Mouse (Mus musculus): ENCODE measurements around the gene Gm2a. TPM values are rescaled to one million over a fixed set of nuclear protein-coding genes. Genes with fewer than 3 reads are reported as not detected.

The Gm2a gene
- polyA plus RNA-seq, 1 experiment from 2014 or later = 32.6 TPM

DNA sequence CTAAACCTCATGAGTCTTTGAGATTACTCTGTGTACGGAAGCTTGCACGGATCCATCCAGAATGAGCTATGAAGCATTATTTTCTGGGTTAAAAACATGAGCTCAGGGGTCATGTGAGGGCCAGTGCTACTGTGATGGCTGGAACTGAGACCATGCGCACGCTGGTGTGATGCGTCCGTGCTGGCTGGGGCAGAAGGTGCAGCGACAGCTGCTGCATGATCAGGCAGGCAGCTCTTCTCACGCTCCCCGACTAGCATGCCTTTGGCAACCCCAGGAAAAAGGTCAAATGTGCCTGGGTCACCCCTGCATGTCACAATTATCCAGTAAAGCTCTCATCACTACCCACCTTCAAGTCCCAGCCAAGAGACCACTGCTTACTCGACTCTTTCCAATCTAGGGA lies 24.7 kb upstream of the Gm2a start:
- 76% methylated on average over 10 of the region's 10 CpGs for WGBS (ENCODE audit: insufficient replicate concordance)
- H3K27ac ChIP-seq (ENCODE audit: low read length) = no peak overlapping the region
- no peaks in the 10 kb centered on the region for H3K27me3 ChIP-seq (ENCODE audit: control insufficient read depth, insufficient read depth, low read depth, low read length)
- no peak overlapping the region for H3K4me2 ChIP-seq (ENCODE audit: low read depth, low read length)
- no peak overlapping the region for H3K4me3 ChIP-seq (ENCODE audit: low read depth, low read length)
- H3K9me3 ChIP-seq (replicated peaks; ENCODE audit: control insufficient read depth, low read length) = no peaks in the 10 kb centered on the region
- no peak for ATAC-seq (ENCODE audit: low read depth)
- H3K9ac ChIP-seq (ENCODE audit: low read depth, low read length) = no peak overlapping the region
- H3K36me3 ChIP-seq (ENCODE audit: control insufficient read depth, insufficient read depth) = no peaks in the 10 kb centered on the region
- H3K4me1 ChIP-seq (ENCODE audit: control insufficient read depth, low read depth, low read length) = peaks cover 2% of the 10 kb centered on the region

DNA sequence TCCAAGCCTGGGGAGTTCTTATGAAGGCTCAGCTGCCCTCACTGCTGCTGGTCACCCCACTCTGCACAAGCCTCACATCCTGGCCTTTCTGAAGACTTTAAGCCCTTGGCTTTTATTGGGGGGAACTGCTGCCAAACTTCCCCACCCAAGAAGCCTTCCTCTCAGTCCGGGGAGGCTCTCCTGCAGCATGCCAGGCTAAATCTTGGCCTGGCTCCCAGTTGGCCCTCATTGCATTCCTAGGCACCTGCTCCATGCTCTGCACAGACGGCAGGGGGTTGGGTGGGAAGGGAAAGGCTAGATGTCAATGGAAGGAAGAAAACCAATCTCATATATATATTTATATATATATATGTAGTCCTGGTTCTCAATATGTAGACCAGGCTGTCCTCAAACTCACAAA lies 22.3 kb upstream of the Gm2a start:
- 53% methylated on average over 2 of the region's 2 CpGs for WGBS (ENCODE audit: insufficient replicate concordance)
- no peak overlapping the region for H3K4me2 ChIP-seq (ENCODE audit: low read depth, low read length)
- ATAC-seq (ENCODE audit: low read depth) = no peak

DNA sequence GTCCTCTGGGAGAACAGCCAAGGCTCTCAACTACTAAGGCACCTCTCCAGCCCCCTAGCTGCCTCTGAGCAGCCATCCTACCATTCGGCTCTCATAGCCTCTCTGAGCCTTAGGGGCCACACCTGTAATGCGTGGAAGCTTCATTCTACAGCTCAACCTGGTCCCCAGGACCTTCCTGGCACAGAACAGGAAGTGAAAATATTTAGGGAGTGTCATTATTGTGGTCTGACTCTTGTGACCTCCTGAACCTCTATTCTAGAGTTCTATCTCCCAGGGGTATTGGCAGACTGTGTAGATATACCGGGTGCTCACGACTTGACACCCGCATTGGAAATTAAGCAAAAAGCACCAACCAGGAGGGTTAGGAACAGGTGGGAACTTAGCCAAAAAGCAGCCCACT lies 21.7 kb upstream of the Gm2a start:
- no peaks in the 10 kb centered on the region for H3K27me3 ChIP-seq (ENCODE audit: control insufficient read depth, insufficient read depth, low read depth, low read length)
- no peak for ATAC-seq (ENCODE audit: low read depth)
- no peak overlapping the region for H3K4me2 ChIP-seq (ENCODE audit: low read depth, low read length)
- H3K4me3 ChIP-seq (ENCODE audit: low read depth, low read length) = no peak overlapping the region
- H3K9ac ChIP-seq (ENCODE audit: low read depth, low read length) = no peak overlapping the region
- WGBS (ENCODE audit: insufficient replicate concordance) = 55% methylated on average over 5 of the region's 5 CpGs
- H3K36me3 ChIP-seq (ENCODE audit: control insufficient read depth, insufficient read depth) = no peaks in the 10 kb centered on the region
- H3K9me3 ChIP-seq (replicated peaks; ENCODE audit: control insufficient read depth, low read length) = no peaks in the 10 kb centered on the region
- H3K4me1 ChIP-seq (ENCODE audit: control insufficient read depth, low read depth, low read length) = peaks cover 5% of the 10 kb centered on the region
- H3K27ac ChIP-seq (ENCODE audit: low read length) = no peak overlapping the region

More for the DNA sequence above, 22.3 kb upstream of the Gm2a start:
- Histone ChIP-seq H3K9ac (ENCODE audit: low read depth, low read length) (no peak overlapping the region), H3K27me3 (ENCODE audit: control insufficient read depth, insufficient read depth, low read depth, low read length) (no peaks in the 10 kb centered on the region), H3K36me3 (ENCODE audit: control insufficient read depth, insufficient read depth) (no peaks in the 10 kb centered on the region), H3K4me3 (ENCODE audit: low read depth, low read length) (no peak overlapping the region), H3K4me1 (ENCODE audit: control insufficient read depth, low read depth, low read length) (peaks cover 5% of the 10 kb centered on the region), H3K27ac (ENCODE audit: low read length) (no peak overlapping the region), H3K9me3 (replicated peaks; ENCODE audit: control insufficient read depth, low read length) (no peaks in the 10 kb centered on the region)

DNA sequence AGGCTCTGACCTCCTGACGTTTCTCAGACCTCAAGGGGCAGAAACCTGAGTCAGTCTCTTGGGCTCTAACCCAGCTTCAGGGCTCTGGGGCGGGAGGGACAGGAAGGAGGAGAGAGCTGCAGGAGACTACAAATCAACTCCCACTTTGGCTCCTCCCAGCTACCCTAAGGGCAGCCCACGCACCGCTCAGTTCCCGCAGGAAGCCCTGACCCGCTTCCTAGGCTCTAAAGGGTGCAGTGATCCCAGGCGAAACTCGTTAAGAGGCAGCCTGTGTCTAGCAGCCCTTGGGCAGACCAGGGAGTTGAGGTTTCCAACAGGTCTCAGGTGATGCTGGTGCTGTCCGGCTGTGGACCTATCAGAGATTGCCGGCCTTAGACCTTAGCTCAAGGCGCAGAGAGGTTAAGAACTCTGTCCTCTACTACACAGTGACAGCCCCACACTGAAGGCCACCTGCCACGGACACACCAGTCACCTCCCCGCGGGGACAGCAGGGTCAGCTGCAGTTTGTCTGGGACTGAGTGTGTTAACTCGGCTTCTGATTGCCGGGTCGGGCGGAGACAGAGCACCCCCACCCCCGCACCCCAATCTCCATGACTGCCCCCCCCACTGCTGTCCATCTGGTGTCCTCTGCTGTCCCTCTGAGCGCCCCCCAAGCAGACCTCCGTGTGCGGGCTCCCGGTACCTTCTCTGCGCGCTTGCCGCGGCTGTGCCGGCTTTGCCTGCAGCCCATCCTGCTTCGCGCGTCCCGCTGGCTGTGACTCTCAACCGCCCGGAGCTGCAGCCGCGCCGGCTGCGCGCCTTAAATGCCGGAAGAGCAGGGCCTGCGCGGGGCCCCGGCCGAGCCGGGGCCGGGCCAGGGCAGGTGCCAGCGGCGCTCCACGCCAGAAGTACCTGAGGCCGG lies 20.3 kb upstream of the Gm2a start, which contains the start of gene Ccdc69:
Ccdc69 (minus strand) TSS at position 801 of the 901 bp plus-strand sequence.
- H3K27ac ChIP-seq (ENCODE audit: low read length) = peak within 1 kb of the TSS; percentile 42; the same call in 1 of the 2 replicates
- H3K27me3 ChIP-seq (ENCODE audit: control insufficient read depth, insufficient read depth, low read depth, low read length) = no peaks in the 10 kb centered on the region
- H3K4me2 ChIP-seq (ENCODE audit: low read depth, low read length) = peak within 1 kb of the TSS; percentile 75
- no peaks in the 10 kb centered on the region for H3K36me3 ChIP-seq (ENCODE audit: control insufficient read depth, insufficient read depth)
- peak; percentile 61 for ATAC-seq (ENCODE audit: low read depth)
- H3K9ac ChIP-seq (ENCODE audit: low read depth, low read length) = peak within 1 kb of the TSS; percentile 51
- peaks cover 5% of the 10 kb centered on the region for H3K4me1 ChIP-seq (ENCODE audit: control insufficient read depth, low read depth, low read length)
- H3K9me3 ChIP-seq (replicated peaks; ENCODE audit: control insufficient read depth, low read length) = no peaks in the 10 kb centered on the region
- peak within 1 kb of the TSS; percentile 58 for H3K4me3 ChIP-seq (ENCODE audit: low read depth, low read length)
- WGBS (ENCODE audit: insufficient replicate concordance) = under 1% methylated on average over 50 of the region's 50 CpGs

DNA sequence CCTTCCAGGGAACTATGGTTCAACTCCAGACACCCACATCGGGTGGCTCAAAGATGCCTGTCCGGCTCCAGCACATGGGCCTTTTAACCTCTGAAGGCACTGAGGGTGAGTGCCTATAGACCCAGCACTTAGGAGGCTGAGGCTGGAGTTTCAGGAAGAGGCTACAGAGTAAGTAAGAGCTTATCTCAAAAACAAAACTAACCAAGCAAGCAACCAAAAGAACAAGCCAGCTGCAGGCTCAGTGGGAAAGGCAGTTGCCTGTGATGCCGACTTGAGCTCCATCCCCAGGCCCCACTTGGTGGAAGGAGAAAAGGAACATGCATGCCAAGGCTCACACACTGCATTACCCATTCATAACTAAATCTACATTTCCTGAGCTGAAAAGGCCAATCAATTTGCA lies 19.4 kb upstream of the Gm2a start:
- H3K27ac ChIP-seq (ENCODE audit: low read length) = no peak overlapping the region
- H3K4me3 ChIP-seq (ENCODE audit: low read depth, low read length) = no peak overlapping the region
- H3K4me1 ChIP-seq (ENCODE audit: control insufficient read depth, low read depth, low read length) = peaks cover 5% of the 10 kb centered on the region
- H3K36me3 ChIP-seq (ENCODE audit: control insufficient read depth, insufficient read depth) = no peaks in the 10 kb centered on the region
- H3K9ac ChIP-seq (ENCODE audit: low read depth, low read length) = no peak overlapping the region
- no peaks in the 10 kb centered on the region for H3K9me3 ChIP-seq (replicated peaks; ENCODE audit: control insufficient read depth, low read length)
- no peaks in the 10 kb centered on the region for H3K27me3 ChIP-seq (ENCODE audit: control insufficient read depth, insufficient read depth, low read depth, low read length)
- 35% methylated on average over 3 of the region's 3 CpGs for WGBS (ENCODE audit: insufficient replicate concordance)
- peak overlapping the region; percentile 75 for H3K4me2 ChIP-seq (ENCODE audit: low read depth, low read length)
- ATAC-seq (ENCODE audit: low read depth) = no peak

DNA sequence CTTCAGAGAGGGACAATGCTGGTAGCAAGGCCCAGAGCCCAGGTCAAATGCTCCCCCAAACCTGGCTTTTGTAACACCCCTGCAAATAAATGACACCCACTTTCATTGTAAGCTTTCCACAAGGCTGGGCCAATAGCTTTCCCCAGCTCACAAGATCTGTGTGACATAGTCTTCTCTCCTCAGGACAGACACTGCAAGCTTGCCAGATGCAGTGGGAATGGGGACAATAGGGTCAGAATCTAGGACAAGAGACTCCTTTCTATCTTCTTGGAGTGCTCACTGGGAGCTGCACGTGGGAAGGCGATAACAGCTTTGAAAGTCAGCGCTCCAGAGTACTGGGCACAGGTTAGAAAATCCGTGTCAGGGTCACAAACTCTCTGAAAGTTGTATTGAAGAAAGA lies 18.7 kb upstream of the Gm2a start:
- Histone ChIP-seq H3K4me1 (ENCODE audit: control insufficient read depth, low read depth, low read length) (peaks cover 5% of the 10 kb centered on the region), H3K27me3 (ENCODE audit: control insufficient read depth, insufficient read depth, low read depth, low read length) (no peaks in the 10 kb centered on the region), H3K36me3 (ENCODE audit: control insufficient read depth, insufficient read depth) (no peaks in the 10 kb centered on the region), H3K9ac (ENCODE audit: low read depth, low read length) (no peak overlapping the region), H3K4me3 (ENCODE audit: low read depth, low read length) (no peak overlapping the region), H3K4me2 (ENCODE audit: low read depth, low read length) (no peak overlapping the region), H3K9me3 (replicated peaks; ENCODE audit: control insufficient read depth, low read length) (no peaks in the 10 kb centered on the region), H3K27ac (ENCODE audit: low read length) (no peak overlapping the region)
- 79% methylated on average over 4 of the region's 4 CpGs for WGBS (ENCODE audit: insufficient replicate concordance)
- ATAC-seq (ENCODE audit: low read depth) = no peak

DNA sequence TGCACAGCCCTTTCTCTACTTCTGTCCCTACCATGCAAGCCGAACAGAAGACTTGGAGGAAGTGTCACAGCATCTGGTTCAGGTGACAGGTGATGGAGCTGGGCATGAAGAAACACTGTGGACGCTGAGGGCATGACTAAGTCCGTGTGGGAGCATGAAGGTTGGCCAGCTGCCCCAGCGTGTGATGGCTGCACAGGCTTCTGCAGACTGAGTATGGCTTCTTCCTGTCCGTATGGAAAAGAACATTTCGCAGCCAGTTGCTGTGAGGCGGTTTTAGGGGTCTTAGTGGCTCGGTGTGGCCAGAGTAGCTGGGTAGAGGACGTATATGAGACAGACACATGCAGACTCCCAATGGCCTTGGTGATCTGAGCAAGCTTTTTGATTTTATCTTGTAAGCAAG lies 16.7 kb upstream of the Gm2a start:
- no peak overlapping the region for H3K27ac ChIP-seq (ENCODE audit: low read length)
- no peak for ATAC-seq (ENCODE audit: low read depth)
- H3K4me2 ChIP-seq (ENCODE audit: low read depth, low read length) = no peak overlapping the region
- no peaks in the 10 kb centered on the region for H3K36me3 ChIP-seq (ENCODE audit: control insufficient read depth, insufficient read depth)
- H3K9ac ChIP-seq (ENCODE audit: low read depth, low read length) = no peak overlapping the region
- peaks cover 5% of the 10 kb centered on the region for H3K4me1 ChIP-seq (ENCODE audit: control insufficient read depth, low read depth, low read length)
- no peak overlapping the region for H3K4me3 ChIP-seq (ENCODE audit: low read depth, low read length)
- 70% methylated on average over 9 of the region's 9 CpGs for WGBS (ENCODE audit: insufficient replicate concordance)
- H3K27me3 ChIP-seq (ENCODE audit: control insufficient read depth, insufficient read depth, low read depth, low read length) = no peaks in the 10 kb centered on the region
- H3K9me3 ChIP-seq (replicated peaks; ENCODE audit: control insufficient read depth, low read length) = no peaks in the 10 kb centered on the region

DNA sequence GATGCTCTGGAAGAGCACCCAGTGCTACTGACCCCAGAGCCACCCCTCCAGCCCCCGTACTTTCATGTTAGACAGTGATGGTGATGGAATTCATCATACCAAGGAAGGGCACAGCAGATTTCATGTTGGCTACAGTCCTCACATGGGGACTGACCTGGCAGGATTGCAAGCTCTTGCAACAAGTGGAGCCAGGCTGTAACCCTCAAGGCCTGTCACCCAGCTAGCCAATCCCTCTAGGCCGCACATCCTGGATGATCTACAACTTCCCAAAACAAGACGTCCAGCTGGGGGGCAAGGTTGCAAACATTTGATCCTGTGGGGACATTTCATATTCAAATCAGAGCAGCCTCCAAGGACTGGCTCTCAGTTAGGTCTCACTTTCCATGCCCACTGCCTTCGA lies 13.3 kb upstream of the Gm2a start:
- Histone ChIP-seq H3K4me2 (ENCODE audit: low read depth, low read length) (no peak overlapping the region), H3K27me3 (ENCODE audit: control insufficient read depth, insufficient read depth, low read depth, low read length) (no peaks in the 10 kb centered on the region), H3K9ac (ENCODE audit: low read depth, low read length) (no peak overlapping the region), H3K4me1 (ENCODE audit: control insufficient read depth, low read depth, low read length) (no peaks in the 10 kb centered on the region), H3K27ac (ENCODE audit: low read length) (no peak overlapping the region), H3K4me3 (ENCODE audit: low read depth, low read length) (no peak overlapping the region), H3K9me3 (replicated peaks; ENCODE audit: control insufficient read depth, low read length) (no peaks in the 10 kb centered on the region), H3K36me3 (ENCODE audit: control insufficient read depth, insufficient read depth) (no peaks in the 10 kb centered on the region)
- WGBS (ENCODE audit: insufficient replicate concordance) = 62% methylated on average over 4 of the region's 4 CpGs
- ATAC-seq (ENCODE audit: low read depth) = no peak

DNA sequence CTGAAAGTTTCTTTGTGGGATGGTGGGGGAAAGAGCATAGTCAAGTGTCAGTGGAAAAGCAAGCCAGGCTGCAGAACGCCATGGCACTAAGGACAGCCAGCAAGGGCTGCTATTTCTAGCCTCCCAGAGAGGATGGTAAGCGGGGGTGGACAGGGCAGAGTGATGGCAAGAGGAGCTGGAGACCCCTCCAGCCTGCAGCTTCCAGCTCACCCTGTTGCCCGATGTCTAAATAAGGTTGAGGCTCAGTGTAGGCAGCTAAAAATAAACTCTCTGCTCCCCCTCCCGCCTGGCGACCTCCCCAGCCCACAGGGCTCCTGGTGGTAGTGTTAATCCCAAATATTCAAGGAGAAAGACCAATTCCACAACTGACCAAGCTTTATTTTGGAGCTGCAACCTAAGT lies 12.5 kb upstream of the Gm2a start:
- Histone ChIP-seq H3K9ac (ENCODE audit: low read depth, low read length) (no peak overlapping the region), H3K27ac (ENCODE audit: low read length) (no peak overlapping the region), H3K9me3 (replicated peaks; ENCODE audit: control insufficient read depth, low read length) (no peaks in the 10 kb centered on the region), H3K4me3 (ENCODE audit: low read depth, low read length) (no peak overlapping the region), H3K4me1 (ENCODE audit: control insufficient read depth, low read depth, low read length) (no peaks in the 10 kb centered on the region), H3K36me3 (ENCODE audit: control insufficient read depth, insufficient read depth) (no peaks in the 10 kb centered on the region), H3K4me2 (ENCODE audit: low read depth, low read length) (no peak overlapping the region), H3K27me3 (ENCODE audit: control insufficient read depth, insufficient read depth, low read depth, low read length) (no peaks in the 10 kb centered on the region)
- WGBS (ENCODE audit: insufficient replicate concordance) = 44% methylated on average over 5 of the region's 5 CpGs
- ATAC-seq (ENCODE audit: low read depth) = no peak
